Mouse (Mus musculus) liver, embryonic 12.5 days (tissue): ENCODE results near the gene Slbp. TPM values are rescaled to one million over a fixed set of nuclear protein-coding genes. Genes with fewer than 3 reads are reported as not detected.
A peak's percentile ranks its signal among the peaks of the same experiment; 100 is the strongest.

ENCODE experiments used
- ATAC-seq: fragments of 200-750 bp; cut with Nextera tagmentation; 2 replicates; pipeline ENCODE4 v1.8.0; 2017; ENCODE audit warnings: moderate number of reproducible peaks, mild to moderate bottlenecking, moderate library complexity
- H3K27ac ChIP-seq: fragments of 300-500 bp; sonication (generic); 2 replicates; pipeline ENCODE4 v1.5.1; 2016; ENCODE audit warnings: mild to moderate bottlenecking
- H3K27me3 ChIP-seq: fragments of 300-500 bp; sonication (generic); replicated peaks from 2 replicates; pipeline ENCODE4 v1.6.1; 2016; ENCODE audit warnings: mild to moderate bottlenecking, moderate library complexity
- H3K36me3 ChIP-seq: fragments of 300-500 bp; sonication (generic); 2 replicates; pipeline ENCODE4 v1.6.1; 2016; ENCODE audit warnings: mild to moderate bottlenecking, moderate library complexity
- H3K4me1 ChIP-seq: fragments of 300-500 bp; sonication (generic); 2 replicates; pipeline ENCODE4 v1.6.1; 2016
- H3K4me2 ChIP-seq: fragments of 300-500 bp; sonication (generic); 2 replicates; pipeline ENCODE4 v1.6.1; 2016; ENCODE audit warnings: mild to moderate bottlenecking, moderate library complexity
- H3K4me3 ChIP-seq: fragments of 300-500 bp; sonication (generic); 2 replicates; pipeline ENCODE4 v1.5.1; 2016; ENCODE audit warnings: mild to moderate bottlenecking, moderate library complexity
- H3K9ac ChIP-seq: fragments of 300-500 bp; sonication (generic); 2 replicates; pipeline ENCODE4 v1.6.1; 2016; ENCODE audit warnings: mild to moderate bottlenecking, moderate library complexity
- H3K9me3 ChIP-seq: fragments of 300-500 bp; sonication (generic); replicated peaks from 2 replicates; pipeline ENCODE4 v1.6.1; 2016; ENCODE audit warnings: mild to moderate bottlenecking, moderate library complexity
- WGBS: fragments of 180-500 bp; shearing (Covaris S2); methylation state at CpG from one replicate; pipeline ENCODE4 v1.1.7; 2016; ENCODE audit not compliant: insufficient replicate concordance; 5-methylcytosine and 5-hydroxymethylcytosine counted together
- polyA plus RNA-seq: library from polyadenylated mRNA; unstranded; fragments of >200 nt; fragmentation: Nextera tagmentation; extraction: Ambion mirVana; gene quantifications from 2 replicates; pipeline ENCODE4 v1.2.1, GENCODE M21; 2016

Slbp gene
- polyA plus RNA-seq, 1 experiment from 2014 or later, result 326 TPM

- Histone ChIP-seq H3K36me3 (peaks cover 78% of the 10 kb centered on the region), H3K27ac (peak overlapping the region; percentile 93), H3K4me3 (peak overlapping the region; percentile 93), H3K4me1 (peaks cover 76% of the 10 kb centered on the region), H3K27me3 (no peaks in the 10 kb centered on the region), H3K4me2 (peak overlapping the region; percentile 79), H3K9me3 (no peaks in the 10 kb centered on the region), H3K9ac (peak overlapping the region; percentile 94)
- no peak for ATAC-seq
- 12% methylated on average over 2 of the region's 2 CpGs for WGBS
Measured at GRCm38 (mm10) chr5:33651017-33651416, 1.4 kb downstream of the Slbp start.

GRCm38 (mm10) chr5:33640652-33641051 lies 11.7 kb downstream of the Slbp start:
- ATAC-seq, result no peak

GRCm38 (mm10) chr5:33638826-33639225 lies 13.5 kb downstream of the Slbp start:
- peaks cover 89% of the 10 kb centered on the region for H3K36me3 ChIP-seq
- H3K4me3 ChIP-seq, result no peak overlapping the region
- ATAC-seq, result no peak
- H3K4me1 ChIP-seq, result peaks cover 31% of the 10 kb centered on the region
- no peak overlapping the region for H3K4me2 ChIP-seq
- no peak overlapping the region; the same call in 1 of the 2 replicates for H3K9ac ChIP-seq
- WGBS, result 70% methylated on average over 4 of the region's 4 CpGs
- no peaks in the 10 kb centered on the region for H3K9me3 ChIP-seq
- no peak overlapping the region for H3K27ac ChIP-seq
- H3K27me3 ChIP-seq, result no peaks in the 10 kb centered on the region

More at GRCm38 (mm10) chr5:33640652-33641051, 11.7 kb downstream of the Slbp start:
- Histone ChIP-seq H3K4me3 (no peak overlapping the region), H3K27me3 (no peaks in the 10 kb centered on the region), H3K36me3 (peaks cover 94% of the 10 kb centered on the region), H3K27ac (no peak overlapping the region), H3K9ac (no peak overlapping the region), H3K4me1 (peaks cover 25% of the 10 kb centered on the region), H3K4me2 (no peak overlapping the region), H3K9me3 (no peaks in the 10 kb centered on the region)
- 40% methylated on average over 3 of the region's 3 CpGs for WGBS

- Histone ChIP-seq H3K36me3 (peaks cover 79% of the 10 kb centered on the region), H3K9ac (no peak overlapping the region), H3K4me3 (no peak overlapping the region), H3K27me3 (no peaks in the 10 kb centered on the region), H3K9me3 (no peaks in the 10 kb centered on the region), H3K4me1 (peaks cover 24% of the 10 kb centered on the region), H3K27ac (no peak overlapping the region), H3K4me2 (no peak overlapping the region)
- ATAC-seq, result no peak
- WGBS, result 70% methylated on average over 3 of the region's 3 CpGs
Measured at GRCm38 (mm10) chr5:33637606-33638350, 14.6 kb downstream of the Slbp start.

GRCm38 (mm10) chr5:33635361-33635760 lies 17.0 kb downstream of the Slbp start:
- ATAC-seq, result peak; percentile 68
- H3K9me3 ChIP-seq, result no peaks in the 10 kb centered on the region
- peaks cover 54% of the 10 kb centered on the region for H3K36me3 ChIP-seq
- H3K4me2 ChIP-seq, result no peak overlapping the region
- WGBS, result 37% methylated on average over 3 of the region's 3 CpGs
- no peak overlapping the region for H3K9ac ChIP-seq
- no peaks in the 10 kb centered on the region for H3K27me3 ChIP-seq
- no peak overlapping the region for H3K27ac ChIP-seq
- H3K4me3 ChIP-seq, result no peak overlapping the region
- H3K4me1 ChIP-seq, result peaks cover 33% of the 10 kb centered on the region

GRCm38 (mm10) chr5:33632526-33632925 lies 19.8 kb downstream of the Slbp start:
- no peak overlapping the region for H3K27ac ChIP-seq
- H3K27me3 ChIP-seq, result no peaks in the 10 kb centered on the region
- no peak overlapping the region for H3K9ac ChIP-seq
- peaks cover 42% of the 10 kb centered on the region for H3K4me1 ChIP-seq
- no peak overlapping the region for H3K4me3 ChIP-seq
- no peaks in the 10 kb centered on the region for H3K9me3 ChIP-seq
- 72% methylated on average over 1 of the region's 1 CpGs for WGBS
- ATAC-seq, result no peak
- H3K4me2 ChIP-seq, result no peak overlapping the region
- H3K36me3 ChIP-seq, result peaks cover 30% of the 10 kb centered on the region

GRCm38 (mm10) chr5:33630615-33631014 lies 21.8 kb downstream of the Slbp start:
- Histone ChIP-seq H3K4me2 (peak overlapping the region; percentile 97), H3K4me3 (peak overlapping the region; percentile 74), H3K4me1 (peaks cover 39% of the 10 kb centered on the region), H3K9me3 (no peaks in the 10 kb centered on the region), H3K9ac (peak overlapping the region; percentile 74), H3K27ac (peak overlapping the region; percentile 88), H3K27me3 (no peaks in the 10 kb centered on the region), H3K36me3 (peaks cover 13% of the 10 kb centered on the region)
- 54% methylated on average over 4 of the region's 4 CpGs for WGBS
- ATAC-seq, result no peak

- WGBS, result 1% methylated on average over 9 of the region's 9 CpGs
- Histone ChIP-seq H3K4me3 (peak overlapping the region; percentile 74), H3K36me3 (peaks cover 8% of the 10 kb centered on the region)
Measured at GRCm38 (mm10) chr5:33630061-33630460, 22.3 kb downstream of the Slbp start.

GRCm38 (mm10) chr5:33629301-33629987 lies 22.9 kb downstream of the Slbp start, which contains the start of the genes Fam53a and Gm9903:
Gene Fam53a, minus strand, starts transcription at chr5:33629635.
Gene Gm9903, plus strand, starts transcription at chr5:33629925.
- ATAC-seq, result peak; percentile 93
- Histone ChIP-seq H3K9me3 (no peaks in the 10 kb centered on the region), H3K27me3 (no peaks in the 10 kb centered on the region), H3K4me3 (peak within 1 kb of the TSS; percentile 74), H3K36me3 (peaks cover 2% of the 10 kb centered on the region), H3K4me2 (peak within 1 kb of the TSS; percentile 97), H3K4me1 (peaks cover 34% of the 10 kb centered on the region), H3K27ac (peak within 1 kb of the TSS; percentile 91), H3K9ac (peak within 1 kb of the TSS; percentile 83)
- WGBS, result under 1% methylated on average over 88 of the region's 99 CpGs

More at GRCm38 (mm10) chr5:33630061-33630460, 22.3 kb downstream of the Slbp start:
- no peaks in the 10 kb centered on the region for H3K9me3 ChIP-seq
- H3K9ac ChIP-seq, result peak overlapping the region; percentile 74
- peak overlapping the region; percentile 97 for H3K4me2 ChIP-seq
- H3K4me1 ChIP-seq, result peaks cover 34% of the 10 kb centered on the region
- H3K27me3 ChIP-seq, result no peaks in the 10 kb centered on the region
- peak; percentile 71 for ATAC-seq
- H3K27ac ChIP-seq, result peak overlapping the region; percentile 88

- Histone ChIP-seq H3K4me1 (peaks cover 34% of the 10 kb centered on the region), H3K9ac (peak overlapping the region; percentile 83), H3K27me3 (no peaks in the 10 kb centered on the region), H3K4me2 (peak overlapping the region; percentile 97), H3K27ac (peak overlapping the region; percentile 91), H3K9me3 (no peaks in the 10 kb centered on the region), H3K36me3 (peaks cover under 1% of the 10 kb centered on the region; the same call in 1 of the 2 replicates), H3K4me3 (peak overlapping the region; percentile 74)
- WGBS, result under 1% methylated on average over 24 of the region's 24 CpGs
- ATAC-seq, result peak; percentile 37
Measured at GRCm38 (mm10) chr5:33628820-33629300, 23.5 kb downstream of the Slbp start.

- Histone ChIP-seq H3K9me3 (no peaks in the 10 kb centered on the region), H3K36me3 (peaks cover 8% of the 10 kb centered on the region), H3K4me2 (peak overlapping the region; percentile 97), H3K4me1 (peaks cover 34% of the 10 kb centered on the region), H3K27ac (no peak overlapping the region), H3K9ac (peak overlapping the region; percentile 83), H3K27me3 (no peaks in the 10 kb centered on the region), H3K4me3 (peak overlapping the region; percentile 74)
- WGBS, result 48% methylated on average over 4 of the region's 4 CpGs
- no peak for ATAC-seq
Measured at GRCm38 (mm10) chr5:33627968-33628367, 24.4 kb downstream of the Slbp start.

GRCm38 (mm10) chr5:33623766-33624165 lies 28.6 kb downstream of the Slbp start:
- no peak overlapping the region for H3K27ac ChIP-seq
- no peak for ATAC-seq

More at GRCm38 (mm10) chr5:33623766-33624165, 28.6 kb downstream of the Slbp start:
- H3K36me3 ChIP-seq, result peaks cover 23% of the 10 kb centered on the region
- no peaks in the 10 kb centered on the region for H3K27me3 ChIP-seq
- H3K9ac ChIP-seq, result no peak overlapping the region
- no peak overlapping the region for H3K4me2 ChIP-seq
- H3K4me3 ChIP-seq, result no peak overlapping the region
- H3K4me1 ChIP-seq, result peaks cover 20% of the 10 kb centered on the region
- no peaks in the 10 kb centered on the region for H3K9me3 ChIP-seq
- 74% methylated on average over 3 of the region's 3 CpGs for WGBS
